Comparison of ENCODE assay signal across 9 mouse cellular contexts in genomic region chr11:3515216-3515615, GRCm38 (mm10). TPM values are rescaled to one million over a fixed set of nuclear protein-coding genes. Genes with fewer than 3 reads are reported as not detected.
DNase-seq lines count a peak whose midpoint lies in the region; ATAC-seq and TF ChIP-seq lines count a peak whose summit lies in the region.
"Had no signal": no experiment of that assay in that cellular context is flagged by ENCODE, and none has a peak within 500 bp of the region (broad histone marks: within the 10 kb centered on the region; RNA-seq: fewer than 3 reads in every experiment).

No protein-coding gene starts in this region.

- H3K4me2 ChIP-seq in lung, embryonic 14.5 days, result peak overlapping the region; percentile 77
- H3K4me2 ChIP-seq in embryonic facial prominence, embryonic 14.5 days (ENCODE audit: low read depth, low read length), result peak overlapping the region; percentile 84
- H3K4me2 ChIP-seq in intestine, embryonic 15.5 days (replicated peaks), result peak overlapping the region; percentile 82
- H3K4me2 ChIP-seq in neural tube, embryonic 13.5 days, result peak overlapping the region; percentile 73

- peak overlapping the region; percentile 62 for H3K9ac ChIP-seq in lung, embryonic 14.5 days
- H3K9ac ChIP-seq in embryonic facial prominence, embryonic 14.5 days (ENCODE audit: low read depth, low read length), result peak overlapping the region; percentile 73
- H3K9ac ChIP-seq in intestine, embryonic 15.5 days, result peak overlapping the region; percentile 61
- peak overlapping the region; percentile 71 for H3K9ac ChIP-seq in neural tube, embryonic 13.5 days

- H3K36me3 ChIP-seq in lung, embryonic 14.5 days (ENCODE audit: insufficient read depth), result peaks cover 14% of the 10 kb centered on the region
- peaks cover 14% of the 10 kb centered on the region; the same call in 1 of the 2 replicates for H3K36me3 ChIP-seq in embryonic facial prominence, embryonic 14.5 days (ENCODE audit: control insufficient read depth, insufficient read depth, low read length)
- peaks cover 7% of the 10 kb centered on the region for H3K36me3 ChIP-seq in intestine, embryonic 15.5 days
- no peaks in the 10 kb centered on the region for H3K36me3 ChIP-seq in neural tube, embryonic 13.5 days

- H3K4me1 ChIP-seq in lung, embryonic 14.5 days (ENCODE audit: insufficient read depth), result peaks cover 12% of the 10 kb centered on the region; the same call in 1 of the 2 replicates
- peaks cover 17% of the 10 kb centered on the region for H3K4me1 ChIP-seq in embryonic facial prominence, embryonic 14.5 days (ENCODE audit: control insufficient read depth, insufficient read depth, low read length)
- peaks cover 24% of the 10 kb centered on the region for H3K4me1 ChIP-seq in intestine, embryonic 15.5 days (replicated peaks)
- peaks cover 41% of the 10 kb centered on the region for H3K4me1 ChIP-seq in neural tube, embryonic 13.5 days (replicated peaks)

- TF ChIP-seq CTCF in lung, embryonic 14.5 days (IDR thresholded peaks at IDR 0.05; ENCODE audit: low read depth), result no peak

- H3K9me3 ChIP-seq in lung, embryonic 14.5 days (ENCODE audit: low read depth, low read length), result no peaks in the 10 kb centered on the region
- no peaks in the 10 kb centered on the region for H3K9me3 ChIP-seq in embryonic facial prominence, embryonic 14.5 days (ENCODE audit: control insufficient read depth, low read length)
- no peaks in the 10 kb centered on the region for H3K9me3 ChIP-seq in intestine, embryonic 15.5 days
- no peaks in the 10 kb centered on the region for H3K9me3 ChIP-seq in neural tube, embryonic 13.5 days

- peak; percentile 29; the same call in 1 of the 2 replicates for ATAC-seq in lung, embryonic 14.5 days (ENCODE audit: insufficient read depth)
- no peak for ATAC-seq in embryonic facial prominence, embryonic 14.5 days (ENCODE audit: low read depth)
- peak; percentile 16 for ATAC-seq in intestine, embryonic 15.5 days
- ATAC-seq in neural tube, embryonic 13.5 days (ENCODE audit: low read depth), result peak; percentile 20; the same call in 1 of the 2 replicates

- H3K27ac ChIP-seq in lung, embryonic 14.5 days (ENCODE audit: low read depth), result no peak overlapping the region
- peak overlapping the region; percentile 54; the same call in 1 of the 2 replicates for H3K27ac ChIP-seq in embryonic facial prominence, embryonic 14.5 days (replicated peaks; ENCODE audit: low read depth, low read length)
- peak overlapping the region; percentile 69; the same call in 1 of the 2 replicates for H3K27ac ChIP-seq in intestine, embryonic 15.5 days
- H3K27ac ChIP-seq in neural tube, embryonic 13.5 days (replicated peaks), result no peak overlapping the region

- no peak for DNase-seq in lung, embryonic 14.5 days
- DNase-seq in lung, postnatal 4 days, result no peak
- DNase-seq in embryonic facial prominence, embryonic 14.5 days (ENCODE audit: low spot score), result no peak
- no peak for DNase-seq in gastrocnemius, postnatal 4 days (ENCODE audit: low spot score in 2 of 2)
- DNase-seq in retina, embryonic 14.5 days (ENCODE audit: low spot score), result no peak
- no peak for DNase-seq in cerebellum, postnatal 36 days

- 10% methylated on average over 4 of the region's 4 CpGs for WGBS in lung, embryonic 14.5 days
- 8% methylated on average over 4 of the region's 4 CpGs for WGBS in embryonic facial prominence, embryonic 14.5 days
- 19% methylated on average over 4 of the region's 4 CpGs for WGBS in intestine, embryonic 15.5 days
- WGBS in neural tube, embryonic 13.5 days, result 12% methylated on average over 4 of the region's 4 CpGs

- H3K4me3 ChIP-seq in lung, embryonic 14.5 days (ENCODE audit: low read depth, low read length), result peak overlapping the region; percentile 57
- H3K4me3 ChIP-seq in embryonic facial prominence, embryonic 14.5 days (ENCODE audit: low read depth, low read length), result peak overlapping the region; percentile 53
- H3K4me3 ChIP-seq in intestine, embryonic 15.5 days (replicated peaks), result peak overlapping the region; percentile 51
- H3K4me3 ChIP-seq in neural tube, embryonic 13.5 days, result peak overlapping the region; percentile 46

- H3K27me3 ChIP-seq in lung, embryonic 14.5 days (ENCODE audit: insufficient read depth, low read length), result peaks cover 7% of the 10 kb centered on the region; the same call in 1 of the 2 replicates
- peaks cover 12% of the 10 kb centered on the region; the same call in 1 of the 2 replicates for H3K27me3 ChIP-seq in embryonic facial prominence, embryonic 14.5 days (replicated peaks; ENCODE audit: control insufficient read depth, insufficient read depth, low read length)
- no peaks in the 10 kb centered on the region for H3K27me3 ChIP-seq in intestine, embryonic 15.5 days (replicated peaks)
- H3K27me3 ChIP-seq in neural tube, embryonic 13.5 days, result peaks cover 36% of the 10 kb centered on the region

RNA-seq across cellular contexts. Expression of gene Selenom, which starts 0.7 kb away (rescaled TPM):
- polyA plus RNA-seq in lung, embryonic 14.5 days (2014; fragmentation: Nextera tagmentation; extraction: Ambion mirVana), result 100 and 110 TPM in 2 replicates
- 204 and 215 TPM in 2 replicates for polyA plus RNA-seq in embryonic facial prominence, embryonic 14.5 days (2014; fragmentation: Nextera tagmentation; extraction: Ambion mirVana)
- 147 and 154 TPM in 2 replicates for polyA plus RNA-seq in intestine, embryonic 15.5 days (2015; fragmentation: Nextera tagmentation; extraction: Ambion mirVana)
- polyA plus RNA-seq in neural tube, embryonic 13.5 days (2015; fragmentation: Nextera tagmentation; extraction: Ambion mirVana), result 75.0 and 83.6 TPM in 2 replicates
- total RNA-seq in gastrocnemius, postnatal 4 days (2021), result 10 to 100 TPM; 85.5 to 88.7 TPM

RNA-seq across cellular contexts. Expression of gene Inpp5j, which starts 10.6 kb away (rescaled TPM):
- 1.2 and 1.5 TPM in 2 replicates for polyA plus RNA-seq in lung, embryonic 14.5 days (2014; fragmentation: Nextera tagmentation; extraction: Ambion mirVana)
- polyA plus RNA-seq in embryonic facial prominence, embryonic 14.5 days (2014; fragmentation: Nextera tagmentation; extraction: Ambion mirVana), result 0.81 and 1.0 TPM in 2 replicates
- polyA plus RNA-seq in intestine, embryonic 15.5 days (2015; fragmentation: Nextera tagmentation; extraction: Ambion mirVana), result 4.2 and 4.6 TPM in 2 replicates
- 3.9 and 4.3 TPM in 2 replicates for polyA plus RNA-seq in neural tube, embryonic 13.5 days (2015; fragmentation: Nextera tagmentation; extraction: Ambion mirVana)
- total RNA-seq in gastrocnemius, postnatal 4 days (2021), result 1 to 10 TPM in 1 of 2 experiments, under 1 TPM in 1; 0.65 to 1.5 TPM
- total RNA-seq: common myeloid progenitor, adult 5-6 weeks had no signal

RNA-seq across cellular contexts. Expression of gene Smtn, which starts 25.2 kb away (rescaled TPM):
- 103 and 108 TPM in 2 replicates for polyA plus RNA-seq in lung, embryonic 14.5 days (2014; fragmentation: Nextera tagmentation; extraction: Ambion mirVana)
- 100 and 116 TPM in 2 replicates for polyA plus RNA-seq in embryonic facial prominence, embryonic 14.5 days (2014; fragmentation: Nextera tagmentation; extraction: Ambion mirVana)
- polyA plus RNA-seq in intestine, embryonic 15.5 days (2015; fragmentation: Nextera tagmentation; extraction: Ambion mirVana), result 78.3 and 79.6 TPM in 2 replicates
- 20.9 and 23.0 TPM in 2 replicates for polyA plus RNA-seq in neural tube, embryonic 13.5 days (2015; fragmentation: Nextera tagmentation; extraction: Ambion mirVana)
- 100 to 1,000 TPM; 283 to 313 TPM for total RNA-seq in gastrocnemius, postnatal 4 days (2021)

RNA-seq across cellular contexts. Expression of gene Pla2g3, which starts 27.1 kb away (rescaled TPM):
- 0.46 and 0.47 TPM in 2 replicates for polyA plus RNA-seq in lung, embryonic 14.5 days (2014; fragmentation: Nextera tagmentation; extraction: Ambion mirVana)
- polyA plus RNA-seq in embryonic facial prominence, embryonic 14.5 days (2014; fragmentation: Nextera tagmentation; extraction: Ambion mirVana), result 0.36 and 0.41 TPM in 2 replicates
- 0.38 and 0.45 TPM in 2 replicates for polyA plus RNA-seq in intestine, embryonic 15.5 days (2015; fragmentation: Nextera tagmentation; extraction: Ambion mirVana)
- polyA plus RNA-seq in neural tube, embryonic 13.5 days (2015; fragmentation: Nextera tagmentation; extraction: Ambion mirVana), result 0.58 and 0.61 TPM in 2 replicates
- under 1 TPM in 1 of 2 experiments, not detected in 1; 0.10 TPM for total RNA-seq in gastrocnemius, postnatal 4 days (2021)
- total RNA-seq: common myeloid progenitor, adult 5-6 weeks had no signal

Comparison
In these comparisons a context has a peak if more than half of its experiments do, and no peak if none do; other contexts are left out.
1. H3K27ac ChIP-seq: peak in embryonic facial prominence, embryonic 14.5 days (single experiment) and intestine, embryonic 15.5 days (single experiment); none in lung, embryonic 14.5 days (single experiment) and neural tube, embryonic 13.5 days (single experiment).
2. Peak in every context shown above with its lines, with median percentiles within 50 percentile points of each other: H3K4me2 ChIP-seq, H3K4me3 ChIP-seq and H3K9ac ChIP-seq.